Mouse (Mus musculus): Measurements from ENCODE around the gene Arhgap22.

DNA sequence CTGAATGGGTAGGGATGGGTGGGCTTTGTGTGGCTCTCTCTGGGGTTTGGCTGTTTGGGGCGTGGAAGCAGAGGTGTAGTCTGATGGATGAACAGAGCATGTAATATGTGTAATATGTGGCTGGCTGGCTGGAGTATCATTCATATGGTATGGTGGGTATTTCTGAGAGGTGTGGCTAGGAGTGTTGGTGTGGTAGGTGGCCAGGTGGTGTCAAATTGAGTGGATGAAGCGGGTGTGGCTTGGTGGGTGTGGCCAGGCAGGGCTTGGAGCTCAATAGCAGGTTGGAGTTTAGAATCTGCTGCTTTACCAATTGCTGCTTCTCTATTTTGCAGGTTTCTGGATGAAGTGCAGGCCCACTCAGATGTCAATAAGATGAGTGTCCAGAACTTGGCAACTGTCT, 150.2 kb downstream of the Arhgap22 start:
- TF ChIP-seq EP300 (IDR thresholded peaks at IDR 0.05; ENCODE audit: low read depth) = no peak
- TF ChIP-seq CTCF (IDR thresholded peaks at IDR 0.05; ENCODE audit: low read depth) = no peak
